13 mouse cellular contexts compared by ENCODE assay signal in the genomic region with DNA sequence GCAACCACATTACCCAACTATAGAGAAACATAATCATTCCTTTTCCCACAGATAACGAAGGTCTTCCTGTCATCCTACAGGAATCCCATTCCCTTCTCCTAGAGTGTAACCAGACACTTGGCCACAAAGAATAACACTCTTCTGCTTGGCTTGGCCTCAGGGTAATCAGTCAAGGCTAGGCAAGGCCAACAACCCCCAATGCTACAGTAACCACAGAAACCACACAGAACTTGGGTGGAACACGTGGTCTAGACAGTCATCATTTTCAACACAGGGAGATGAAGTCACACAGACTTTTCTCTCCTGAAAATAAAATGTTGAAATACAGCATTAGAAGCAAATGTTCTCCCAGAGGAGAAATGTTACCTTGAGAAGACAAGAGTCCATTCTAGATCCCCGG.
DNase-seq lines count a peak whose midpoint lies in the region; ATAC-seq and TF ChIP-seq lines count a peak whose summit lies in the region.
"Had no signal": no experiment of that assay in that cellular context is flagged by ENCODE, and none has a peak within 500 bp of the region (broad histone marks: within the 10 kb centered on the region; RNA-seq: fewer than 3 reads in every experiment).

No protein-coding gene starts in this region.

- DNase-seq in kidney, postnatal 0 days (ENCODE audit: low spot score) = peak; percentile 26
- DNase-seq in kidney, postnatal 36 days = no peak
- peak; percentile 78 for DNase-seq in adrenal gland, adult 8-10 months
- no peak for DNase-seq in urinary bladder, postnatal 10 days (ENCODE audit: low spot score)
- DNase-seq in cerebellum, postnatal 36 days = no peak
- no peak for DNase-seq in urinary bladder, postnatal 25 days (ENCODE audit: low spot score)
- DNase-seq: cerebellum, adult 11 months; lung, adult 2 months; right cerebral cortex, adult 18-20 months; thymus, adult 18-20 months had no signal

- WGBS in kidney, postnatal 0 days = 42% methylated on average over 3 of the region's 3 CpGs

- H3K4me1 ChIP-seq in kidney, postnatal 0 days (replicated peaks; ENCODE audit: insufficient read depth, low read length) = no peaks in the 10 kb centered on the region

- no peak overlapping the region for H3K27ac ChIP-seq in kidney, postnatal 0 days
- H3K27ac ChIP-seq: hindbrain, embryonic 14.5 days had no signal

- no peak overlapping the region for H3K4me3 ChIP-seq in kidney, postnatal 0 days (replicated peaks; ENCODE audit: low read depth, low read length)

- TF ChIP-seq CTCF in kidney, postnatal 0 days (IDR thresholded peaks at IDR 0.05; ENCODE audit: low read depth) = no peak

- H3K9ac ChIP-seq in kidney, postnatal 0 days (ENCODE audit: low read depth, low read length) = no peak overlapping the region
- H3K9ac ChIP-seq: hindbrain, embryonic 14.5 days had no signal

- H3K27me3 ChIP-seq in kidney, postnatal 0 days (ENCODE audit: insufficient read depth, low read length) = no peaks in the 10 kb centered on the region

- ATAC-seq in kidney, postnatal 0 days (replicated peaks; ENCODE audit: low FRiP score, low read depth) = no peak
- ATAC-seq in CD4-positive, CD25-positive, alpha-beta regulatory T cell, adult 4 months = peak; percentile 91
- peak; percentile 86 for ATAC-seq in megakaryocyte progenitor cell, adult 5-6 weeks (replicated peaks; ENCODE audit: poor library complexity)

- no peaks in the 10 kb centered on the region for H3K36me3 ChIP-seq in kidney, postnatal 0 days (ENCODE audit: insufficient read depth, low read length)

- no peak overlapping the region for H3K4me2 ChIP-seq in kidney, postnatal 0 days (ENCODE audit: low read length)
- H3K4me2 ChIP-seq: hindbrain, embryonic 14.5 days had no signal

- no peaks in the 10 kb centered on the region for H3K9me3 ChIP-seq in kidney, postnatal 0 days (replicated peaks; ENCODE audit: low read length)

Comparison
In these comparisons a context has a peak if more than half of its experiments do, and no peak if none do; other contexts are left out.
1. DNase-seq: peak in kidney, postnatal 0 days (single experiment) and adrenal gland, adult 8-10 months (single experiment); none in kidney, postnatal 36 days (0 of 2), urinary bladder, postnatal 10 days (single experiment), cerebellum, postnatal 36 days (0 of 2) and urinary bladder, postnatal 25 days (single experiment).